8 mouse cellular contexts compared by ENCODE assay signal in the genomic region with DNA sequence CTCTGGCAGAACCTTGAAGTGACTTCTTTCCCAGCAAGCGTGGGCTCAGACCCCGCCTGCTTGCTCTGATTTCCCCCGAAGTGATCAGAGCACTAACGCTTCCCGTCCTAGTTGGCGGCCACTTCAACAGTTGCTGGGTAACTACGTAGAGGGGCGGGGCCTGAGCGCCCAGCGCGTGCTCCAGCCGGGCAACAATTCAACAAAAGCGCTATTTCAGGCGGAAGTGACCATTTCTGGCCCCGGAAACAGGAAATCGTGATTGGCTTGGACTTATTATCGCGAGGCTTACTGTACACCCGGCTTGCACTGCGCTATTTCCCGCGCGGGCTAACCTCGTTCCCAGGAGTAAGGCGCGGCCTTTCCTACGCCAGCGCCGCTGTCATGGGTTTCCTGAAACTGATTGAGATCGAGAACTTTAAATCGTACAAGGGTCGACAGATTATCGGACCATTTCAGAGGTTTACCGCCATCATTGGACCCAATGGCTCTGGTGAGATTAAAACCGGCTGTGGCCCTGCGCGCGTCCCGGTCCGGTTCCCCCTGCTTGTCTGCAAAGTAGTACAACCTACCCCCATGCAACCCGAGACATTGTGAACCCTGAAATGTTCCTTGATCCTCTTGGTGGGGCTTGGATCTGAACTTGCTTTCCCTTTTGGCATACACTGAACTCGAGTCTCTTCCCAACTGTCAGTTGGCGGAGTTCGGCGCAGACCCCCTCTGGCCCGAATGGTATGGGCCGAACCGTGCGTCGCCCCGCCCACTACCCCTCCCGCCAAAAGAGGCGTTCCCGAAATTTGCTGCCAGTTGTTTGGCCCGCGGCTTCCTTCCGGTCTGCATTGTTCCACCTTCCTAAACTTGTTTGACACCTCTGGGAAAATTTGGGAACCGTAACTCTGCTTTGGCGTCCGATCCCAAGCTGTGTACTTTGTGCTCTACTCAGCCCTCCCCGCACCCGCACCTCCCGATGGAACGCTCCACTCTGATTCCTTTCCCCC. TPM values are rescaled to one million over a fixed set of nuclear protein-coding genes. Genes with fewer than 3 reads are reported as not detected.
DNase-seq lines count a peak whose midpoint lies in the region; ATAC-seq lines count a peak whose summit lies in the region.

Gene Ribc1, minus strand, starts transcription at position 145 of the 995 bp plus-strand sequence.
Gene Smc1a, plus strand, starts transcription at position 278 of the 995 bp plus-strand sequence.

- H3K4me1 ChIP-seq in hindbrain, embryonic 12.5 days: peaks cover 7% of the 10 kb centered on the region

- 0 out of 2 replicates have a peak, but pooled peaks cover 7% of the 10 kb centered on the region for H3K36me3 ChIP-seq in hindbrain, embryonic 12.5 days

- H3K4me2 ChIP-seq in hindbrain, embryonic 12.5 days (replicated peaks): peak within 1 kb of the TSS; percentile 50

- peaks cover 55% of the 10 kb centered on the region for H3K27me3 ChIP-seq in hindbrain, embryonic 12.5 days

- peak within 1 kb of the TSS; percentile 86 for H3K27ac ChIP-seq in hindbrain, embryonic 12.5 days

- H3K9ac ChIP-seq in hindbrain, embryonic 12.5 days: peak within 1 kb of the TSS; percentile 59

- 17% methylated on average over 63 of the region's 64 CpGs for WGBS in hindbrain, embryonic 12.5 days

- peak; percentile 94 for DNase-seq in MN1 (ENCODE audit: low spot score)
- DNase-seq in cerebellum, adult 9-10 months: peak; percentile 92
- DNase-seq in frontal cortex, adult 2 months (ENCODE audit: extremely low spot score in 1 of 2, low spot score in 1 of 2): peak; percentile 90 to 94
- peak; percentile 84 to 95 for DNase-seq in layer of hippocampus, postnatal 14 days (ENCODE audit: low spot score in 2 of 2)
- DNase-seq in lung, postnatal 14 days: peak; percentile 91
- peak; percentile 79 for DNase-seq in retina, adult 2 months (ENCODE audit: low read depth, low spot score)
- DNase-seq in thymus, postnatal 36 days: peak; percentile 81 to 88

- ATAC-seq in hindbrain, embryonic 12.5 days (ENCODE audit: low FRiP score): peak; percentile 99

- H3K4me3 ChIP-seq in hindbrain, embryonic 12.5 days: peak within 1 kb of the TSS; percentile 50

- H3K9me3 ChIP-seq in hindbrain, embryonic 12.5 days (replicated peaks): no peaks in the 10 kb centered on the region

RNA-seq across cellular contexts. Expression of gene Ribc1, which starts in this region (rescaled TPM):
- 0.32 and 0.46 TPM in 2 replicates for polyA plus RNA-seq in frontal cortex, adult 2 months (2012; rRNA removed)
- polyA plus RNA-seq in hindbrain, embryonic 12.5 days (2016; fragmentation: Nextera tagmentation; extraction: Ambion mirVana): 3.1 and 6.9 TPM in 2 replicates
- under 1 TPM; 0.43 to 0.58 TPM for total RNA-seq in layer of hippocampus, postnatal 14 days (2021)

RNA-seq across cellular contexts. Expression of gene Smc1a, which starts in this region (rescaled TPM):
- polyA plus RNA-seq in frontal cortex, adult 2 months (2012; rRNA removed): 44.1 and 47.0 TPM in 2 replicates
- 105 and 112 TPM in 2 replicates for polyA plus RNA-seq in hindbrain, embryonic 12.5 days (2016; fragmentation: Nextera tagmentation; extraction: Ambion mirVana)
- total RNA-seq in layer of hippocampus, postnatal 14 days (2021): 10 to 100 TPM; 52.5 to 54.6 TPM

Comparison
In these comparisons a context has a peak if more than half of its experiments do, and no peak if none do; other contexts are left out.
1. Peak in every context shown above with its lines: DNase-seq, ATAC-seq, H3K4me3 ChIP-seq and H3K27ac ChIP-seq.